Mouse (Mus musculus): ENCODE measurements around the gene Olfr458. TPM values are rescaled to one million over a fixed set of nuclear protein-coding genes. Genes with fewer than 3 reads are reported as not detected.

The Olfr458 gene
- total RNA-seq, 2 experiments from 2014 or later = not detected

GRCm38 (mm10) chr6:42434446-42434845, 30.6 kb downstream of the Olfr458 start, which contains the start of gene Tas2r126:
Gene Tas2r126, plus strand, starts transcription at chr6:42434535.
- intact Hi-C loops (cut with DNase I) = no loop called here
- H3K27ac ChIP-seq = no peak within 1 kb of the TSS
- no peak for DNase-seq
- H3K4me3 ChIP-seq = no peak within 1 kb of the TSS
- TF ChIP-seq CTCF (IDR thresholded peaks at IDR 0.05) = no peak

GRCm38 (mm10) chr6:42433554-42433953, 31.4 kb downstream of the Olfr458 start:
- intact Hi-C loops (cut with DNase I) = no loop called here
- Histone ChIP-seq H3K4me3 (no peak overlapping the region), H3K27ac (no peak overlapping the region)
- peak; percentile 33 for TF ChIP-seq CTCF (IDR thresholded peaks at IDR 0.05)
- no peak for DNase-seq

GRCm38 (mm10) chr6:42426337-42426736, 38.7 kb downstream of the Olfr458 start:
- no peak for DNase-seq
- no peak overlapping the region for H3K4me3 ChIP-seq
- no peak for TF ChIP-seq CTCF (IDR thresholded peaks at IDR 0.05)
- no peak overlapping the region for H3K27ac ChIP-seq
- intact Hi-C loops (cut with DNase I) = no loop called here

- no peak for DNase-seq
- no peak for TF ChIP-seq CTCF (IDR thresholded peaks at IDR 0.05)
- no peak overlapping the region for H3K27ac ChIP-seq
- intact Hi-C loops (cut with DNase I) = no loop called here
- no peak overlapping the region for H3K4me3 ChIP-seq
Observed at GRCm38 (mm10) chr6:42424472-42424871, 40.5 kb downstream of the Olfr458 start.

- no peak for TF ChIP-seq CTCF (IDR thresholded peaks at IDR 0.05)
- no peak for DNase-seq
- intact Hi-C loops (cut with DNase I) = no loop called here
- H3K4me3 ChIP-seq = no peak overlapping the region
- 0 out of 2 replicates have a peak overlapping the region, but pooled peaks have one; percentile 40 for H3K27ac ChIP-seq
Observed at GRCm38 (mm10) chr6:42421439-42421838, 43.6 kb downstream of the Olfr458 start.

- Histone ChIP-seq H3K4me3 (no peak overlapping the region), H3K27ac (no peak overlapping the region)
- DNase-seq = no peak
- TF ChIP-seq CTCF (IDR thresholded peaks at IDR 0.05) = no peak
- intact Hi-C loops (cut with DNase I) = no loop called here
Observed at GRCm38 (mm10) chr6:42419443-42419842, 45.6 kb downstream of the Olfr458 start.

Other genes starting within 250 kb of the Olfr458 start
- not detected for gene Tas2r144, start 249.9 kb downstream of the Olfr458 start, total RNA-seq (2021)
- gene Gstk1, start 219.3 kb downstream of the Olfr458 start, total RNA-seq (2021) = 10 to 100 TPM; 36.9 to 64.3 TPM
- under 1 TPM in 1 of 2 experiments, not detected in 1; 0.33 TPM for gene Tmem139, start 203.2 kb downstream of the Olfr458 start, total RNA-seq (2021)
- gene Casp2, start 200.2 kb downstream of the Olfr458 start, total RNA-seq (2021) = 1 to 10 TPM; 5.0 to 6.1 TPM
- gene Clcn1, start 178.5 kb downstream of the Olfr458 start, total RNA-seq (2021) = 100 to 1,000 TPM; 126 to 170 TPM
- under 1 TPM; 0.33 to 0.45 TPM for gene Fam131b, start 140.6 kb downstream of the Olfr458 start, total RNA-seq (2021)
- gene Zyx, start 115.6 kb downstream of the Olfr458 start, total RNA-seq (2021) = 10 to 100 TPM; 19.7 to 24.7 TPM
- under 1 TPM in 1 of 2 experiments, not detected in 1; 0.10 TPM for gene Epha1, start 91.9 kb downstream of the Olfr458 start, total RNA-seq (2021)
- gene Tas2r143, start 65.0 kb downstream of the Olfr458 start, total RNA-seq (2021) = not detected
- not detected for gene Tas2r135, start 59.8 kb downstream of the Olfr458 start, total RNA-seq (2021)
- gene Tas2r126, start 30.7 kb downstream of the Olfr458 start, total RNA-seq (2021) = under 1 TPM in 1 of 2 experiments, not detected in 1; 0.28 TPM
- not detected for gene Olfr457, start 11.1 kb upstream of the Olfr458 start, total RNA-seq (2021)
- not detected for gene Olfr456, start 22.0 kb upstream of the Olfr458 start, total RNA-seq (2021)
- gene Olfr455, start 82.4 kb upstream of the Olfr458 start, total RNA-seq (2021) = not detected
- not detected for gene Tcaf3, start 132.5 kb upstream of the Olfr458 start, total RNA-seq (2021)
- gene Tcaf2, start 180.1 kb upstream of the Olfr458 start, total RNA-seq (2021) = 1 to 10 TPM; 1.5 to 2.7 TPM
- gene Tcaf1, start 244.9 kb upstream of the Olfr458 start, total RNA-seq (2021) = 1 to 10 TPM; 4.0 to 8.1 TPM